ENCODE assay signal across 1 mouse cellular context in the genomic region with DNA sequence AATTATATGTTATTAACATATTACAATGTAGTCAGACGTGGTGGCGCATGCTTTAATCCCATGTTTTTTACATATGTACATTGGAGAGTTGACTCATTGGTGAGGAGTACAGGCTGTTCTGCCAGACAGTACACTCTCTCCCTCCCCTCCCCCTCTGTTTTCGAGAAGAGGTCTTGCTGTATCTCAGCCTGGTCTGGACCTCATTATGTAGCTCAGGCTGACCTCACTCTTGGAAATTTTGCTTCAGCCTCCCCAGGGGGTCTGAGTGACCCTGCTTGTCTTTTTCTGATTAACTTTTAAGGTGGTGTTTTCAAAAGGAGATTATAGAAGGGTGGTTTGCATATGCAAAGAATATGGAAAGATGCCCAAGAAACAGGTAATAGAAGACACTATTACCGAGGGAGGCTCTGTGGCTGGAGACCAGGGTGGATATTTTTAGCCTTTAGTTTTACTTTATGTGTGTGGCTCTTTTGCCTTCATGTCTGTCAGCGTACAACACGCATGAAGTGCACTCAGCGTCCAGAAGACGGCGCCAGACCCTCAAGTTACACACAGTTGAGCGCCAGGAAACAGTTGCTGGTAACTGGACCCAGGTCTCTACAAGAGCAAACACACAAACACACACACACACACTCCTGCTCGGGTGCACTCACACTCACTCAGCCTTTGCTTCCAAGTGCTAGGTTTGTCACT.
TF ChIP-seq lines count a peak whose summit lies in the region.

No protein-coding gene starts in this region.

TF ChIP-seq in CH12.LX, 34 proteins besides CTCF, POLR2A, EP300 and RAD21 (continued from another document):
- TF ChIP-seq MYC (IDR thresholded peaks at IDR 0.05; ENCODE audit: low read depth, low read length) (0 out of 2 replicates have a peak, but pooled peaks have one; percentile 22), TBP (conservative IDR thresholded peaks at IDR 0.05; ENCODE audit: low read depth, low read length) (peak; percentile 58), CHD2 (IDR thresholded peaks at IDR 0.05; ENCODE audit: low read length) (peak; percentile 81; the same call in 1 of the 2 replicates), ZMIZ1 (IDR thresholded peaks at IDR 0.05; ENCODE audit: low read depth, low read length) (peak; percentile 57; the same call in 1 of the 2 replicates), CHD1 (IDR thresholded peaks at IDR 0.05; ENCODE audit: low read depth, low read length) (no peak), JUND (conservative IDR thresholded peaks at IDR 0.05; ENCODE audit: low read depth, low read length) (no peak), BHLHE40 (IDR thresholded peaks at IDR 0.05; ENCODE audit: low read depth, low read length) (peak; percentile 52; the same call in 1 of the 2 replicates), USF2 (conservative IDR thresholded peaks at IDR 0.05; ENCODE audit: low read depth, low read length) (no peak), MEF2A (IDR thresholded peaks at IDR 0.05; ENCODE audit: borderline replicate concordance, low read depth, low read length) (peak; percentile 98), POLR2AphosphoS2 (IDR thresholded peaks at IDR 0.05; ENCODE audit: low read depth, low read length) (no peak), NRF1 (IDR thresholded peaks at IDR 0.05; ENCODE audit: low read depth, low read length) (no peak), KAT2A (IDR thresholded peaks at IDR 0.05; ENCODE audit: insufficient replicate concordance, low read length) (no peak), MAZ (IDR thresholded peaks at IDR 0.05; ENCODE audit: low read depth, low read length) (0 out of 2 replicates have a peak, but pooled peaks have one; percentile 31), ZKSCAN1 (IDR thresholded peaks at IDR 0.05; ENCODE audit: borderline replicate concordance, low read depth, low read length) (no peak), NELFE (IDR thresholded peaks at IDR 0.05; ENCODE audit: low read depth, low read length) (peak; percentile 68), USF1 (IDR thresholded peaks at IDR 0.05; ENCODE audit: low read depth, low read length) (no peak), GABPA (IDR thresholded peaks at IDR 0.05; ENCODE audit: insufficient replicate concordance, low read depth, low read length) (no peak), SIN3A (IDR thresholded peaks at IDR 0.05; ENCODE audit: low read length) (peak; percentile 68; the same call in 1 of the 2 replicates), TCF12 (IDR thresholded peaks at IDR 0.05; ENCODE audit: low read depth, low read length) (peak; percentile 35; the same call in 1 of the 2 replicates), HCFC1 (IDR thresholded peaks at IDR 0.05; ENCODE audit: low read depth, low read length) (no peak; the same call in 1 of the 2 replicates), PAX5 (IDR thresholded peaks at IDR 0.05; ENCODE audit: low read length) (no peak), E2F4 (IDR thresholded peaks at IDR 0.05; ENCODE audit: insufficient replicate concordance, low read depth, low read length) (no peak), MXI1 (IDR thresholded peaks at IDR 0.05; ENCODE audit: low read depth, low read length) (peak; percentile 53; the same call in 1 of the 2 replicates), ZC3H11A (IDR thresholded peaks at IDR 0.05; ENCODE audit: low read depth, low read length) (no peak), MAX (IDR thresholded peaks at IDR 0.05; ENCODE audit: low read length) (peak; percentile 55; the same call in 1 of the 2 replicates), IRF4 (IDR thresholded peaks at IDR 0.05; ENCODE audit: low read depth, low read length) (peak; percentile 74), ZNF384 (IDR thresholded peaks at IDR 0.05; ENCODE audit: low read depth, low read length) (peak; percentile 29; the same call in 1 of the 2 replicates), RCOR1 (conservative IDR thresholded peaks at IDR 0.05; ENCODE audit: low read depth, low read length) (no peak), ETS1 (conservative IDR thresholded peaks at IDR 0.05; ENCODE audit: low read depth, low read length) (peak; percentile 92), ELF1 (IDR thresholded peaks at IDR 0.05; ENCODE audit: low read depth, low read length) (peak; percentile 56), MAFK (IDR thresholded peaks at IDR 0.05; ENCODE audit: insufficient replicate concordance, low read length) (no peak), UBTF (IDR thresholded peaks at IDR 0.05; ENCODE audit: low read depth, low read length) (no peak), SMC3 (IDR thresholded peaks at IDR 0.05; ENCODE audit: low read depth, low read length) (peak; percentile 84)
